Comparison of ENCODE assay signal across 26 mouse cellular contexts in genomic region chr12:53529345-53529744, GRCm38 (mm10).
"Had no signal": no experiment of that assay in that cellular context is flagged by ENCODE, and none has a peak within 500 bp of the region (broad histone marks: within the 10 kb centered on the region; RNA-seq: fewer than 3 reads in every experiment).

No protein-coding gene starts in this region.

- ATAC-seq: hindbrain, postnatal 0 days; intestine, embryonic 16.5 days; liver, embryonic 12.5 days had no signal

- H3K27ac ChIP-seq: gastrocnemius, adult 2 months; heart, embryonic 10.5 days; hindbrain, embryonic 13.5 days; hindbrain, embryonic 15.5 days; hindbrain, postnatal 0 days; kidney, embryonic 15.5 days; kidney, postnatal 0 days; limb, embryonic 13.5 days; limb, embryonic 15.5 days; liver, embryonic 12.5 days; liver, embryonic 14.5 days had no signal

- H3K27me3 ChIP-seq: heart, embryonic 12.5 days; hindbrain, embryonic 13.5 days; hindbrain, embryonic 15.5 days; kidney, embryonic 15.5 days; limb, embryonic 13.5 days; limb, embryonic 15.5 days; liver, embryonic 12.5 days had no signal

- DNase-seq: gastrocnemius, adult 2 months; gastrocnemius, postnatal 10 days; gastrocnemius, postnatal 25 days; heart, adult 18-20 months; heart, postnatal 10 days; heart, postnatal 36 days; kidney, adult 11 months; kidney, adult 2 months; kidney, adult 9 months; kidney, postnatal 14 days; kidney, postnatal 36 days; layer of hippocampus, adult 9-11 months; layer of hippocampus, postnatal 36 days; left cerebral cortex, postnatal 4 days had no signal

- H3K9ac ChIP-seq: heart, embryonic 12.5 days; hindbrain, embryonic 13.5 days; hindbrain, embryonic 15.5 days; kidney, embryonic 15.5 days; limb, embryonic 13.5 days; limb, embryonic 15.5 days; liver, embryonic 12.5 days; liver, embryonic 14.5 days had no signal

- H3K9me3 ChIP-seq: heart, embryonic 10.5 days; heart, embryonic 12.5 days; hindbrain, embryonic 13.5 days; hindbrain, embryonic 15.5 days; kidney, embryonic 15.5 days; limb, embryonic 13.5 days; limb, embryonic 15.5 days; liver, embryonic 12.5 days had no signal

- H3K4me2 ChIP-seq: heart, embryonic 12.5 days; hindbrain, embryonic 13.5 days; hindbrain, embryonic 15.5 days; kidney, embryonic 15.5 days; limb, embryonic 13.5 days; limb, embryonic 15.5 days; liver, embryonic 12.5 days had no signal

- H3K4me1 ChIP-seq: heart, embryonic 10.5 days; heart, embryonic 12.5 days; kidney, embryonic 15.5 days; limb, embryonic 13.5 days; limb, embryonic 15.5 days; liver, embryonic 12.5 days had no signal

- H3K4me3 ChIP-seq: gastrocnemius, adult 2 months; heart, embryonic 10.5 days; heart, embryonic 12.5 days; hindbrain, embryonic 13.5 days; hindbrain, embryonic 15.5 days; kidney, embryonic 15.5 days; limb, embryonic 13.5 days; limb, embryonic 15.5 days; liver, embryonic 12.5 days had no signal

- H3K36me3 ChIP-seq: heart, embryonic 10.5 days; heart, embryonic 12.5 days; hindbrain, embryonic 13.5 days; hindbrain, embryonic 15.5 days; kidney, embryonic 15.5 days; limb, embryonic 13.5 days; limb, embryonic 15.5 days; liver, embryonic 12.5 days had no signal
